Mouse (Mus musculus): ENCODE results near the gene Sh3rf1. TPM values are rescaled to one million over a fixed set of nuclear protein-coding genes. Genes with fewer than 3 reads are reported as not detected.

Gene Sh3rf1
- polyA plus RNA-seq, 1 experiment from 2014 or later = 25.3 TPM

GRCm38 (mm10) chr8:61244157-61244556 lies 20.5 kb downstream of the Sh3rf1 start:
- DNase-seq (ENCODE audit: low spot score) = no peak
- no peaks in the 10 kb centered on the region for H3K36me3 ChIP-seq (ENCODE audit: control insufficient read depth, insufficient read depth, low read length)
- ATAC-seq (ENCODE audit: low FRiP score) = no peak

GRCm38 (mm10) chr8:61247270-61248025 lies 23.8 kb downstream of the Sh3rf1 start:
- H3K4me3 ChIP-seq (ENCODE audit: low read depth, low read length) = no peak overlapping the region
- whole genome bisulfite sequencing = 52% methylated on average over 13 of the region's 13 CpGs
- peaks cover 7% of the 10 kb centered on the region; the same call in 1 of the 2 replicates for H3K4me1 ChIP-seq (replicated peaks; ENCODE audit: control insufficient read depth, insufficient read depth, low read length)
- peak overlapping the region; percentile 70 for H3K27ac ChIP-seq (ENCODE audit: low read depth, low read length)
- H3K9ac ChIP-seq (ENCODE audit: low read depth, low read length) = no peak overlapping the region
- H3K27me3 ChIP-seq (ENCODE audit: control insufficient read depth, insufficient read depth, low read length) = no peaks in the 10 kb centered on the region
- peak; percentile 50 for DNase-seq (ENCODE audit: low spot score)
- no peaks in the 10 kb centered on the region; the same call in 1 of the 2 replicates for H3K9me3 ChIP-seq (ENCODE audit: control insufficient read depth, low read length)
- ATAC-seq (ENCODE audit: low FRiP score) = peak; percentile 76
- no peak overlapping the region for H3K4me2 ChIP-seq (replicated peaks; ENCODE audit: low read depth, low read length)
- H3K36me3 ChIP-seq (ENCODE audit: control insufficient read depth, insufficient read depth, low read length) = no peaks in the 10 kb centered on the region

More at GRCm38 (mm10) chr8:61244157-61244556, 20.5 kb downstream of the Sh3rf1 start:
- Histone ChIP-seq H3K4me2 (replicated peaks; ENCODE audit: low read depth, low read length) (no peak overlapping the region), H3K9ac (ENCODE audit: low read depth, low read length) (no peak overlapping the region), H3K9me3 (ENCODE audit: control insufficient read depth, low read length) (no peaks in the 10 kb centered on the region), H3K27ac (ENCODE audit: low read depth, low read length) (no peak overlapping the region), H3K4me3 (ENCODE audit: low read depth, low read length) (no peak overlapping the region), H3K27me3 (ENCODE audit: control insufficient read depth, insufficient read depth, low read length) (no peaks in the 10 kb centered on the region), H3K4me1 (replicated peaks; ENCODE audit: control insufficient read depth, insufficient read depth, low read length) (peaks cover 7% of the 10 kb centered on the region; the same call in 1 of the 2 replicates)
- WGBS = 98% methylated on average over 7 of the region's 7 CpGs

GRCm38 (mm10) chr8:61249511-61249910 lies 25.8 kb downstream of the Sh3rf1 start:
- no peak for ATAC-seq (ENCODE audit: low FRiP score)
- H3K9me3 ChIP-seq (ENCODE audit: control insufficient read depth, low read length) = no peaks in the 10 kb centered on the region; the same call in 1 of the 2 replicates
- H3K27me3 ChIP-seq (ENCODE audit: control insufficient read depth, insufficient read depth, low read length) = no peaks in the 10 kb centered on the region
- H3K27ac ChIP-seq (ENCODE audit: low read depth, low read length) = no peak overlapping the region
- no peak overlapping the region for H3K4me3 ChIP-seq (ENCODE audit: low read depth, low read length)
- no peak overlapping the region for H3K9ac ChIP-seq (ENCODE audit: low read depth, low read length)
- H3K4me2 ChIP-seq (replicated peaks; ENCODE audit: low read depth, low read length) = no peak overlapping the region
- no peak for DNase-seq (ENCODE audit: low spot score)
- H3K4me1 ChIP-seq (replicated peaks; ENCODE audit: control insufficient read depth, insufficient read depth, low read length) = peaks cover 7% of the 10 kb centered on the region; the same call in 1 of the 2 replicates
- 92% methylated on average over 4 of the region's 4 CpGs for WGBS
- no peaks in the 10 kb centered on the region for H3K36me3 ChIP-seq (ENCODE audit: control insufficient read depth, insufficient read depth, low read length)

GRCm38 (mm10) chr8:61254196-61254595 lies 30.5 kb downstream of the Sh3rf1 start:
- H3K36me3 ChIP-seq (ENCODE audit: control insufficient read depth, insufficient read depth, low read length) = no peaks in the 10 kb centered on the region
- 88% methylated on average over 5 of the region's 5 CpGs for WGBS
- H3K27ac ChIP-seq (ENCODE audit: low read depth, low read length) = no peak overlapping the region
- no peak overlapping the region for H3K9ac ChIP-seq (ENCODE audit: low read depth, low read length)
- no peaks in the 10 kb centered on the region for H3K4me1 ChIP-seq (replicated peaks; ENCODE audit: control insufficient read depth, insufficient read depth, low read length)
- H3K27me3 ChIP-seq (ENCODE audit: control insufficient read depth, insufficient read depth, low read length) = no peaks in the 10 kb centered on the region
- no peak overlapping the region for H3K4me3 ChIP-seq (ENCODE audit: low read depth, low read length)
- no peak overlapping the region for H3K4me2 ChIP-seq (replicated peaks; ENCODE audit: low read depth, low read length)
- DNase-seq (ENCODE audit: low spot score) = no peak
- H3K9me3 ChIP-seq (ENCODE audit: control insufficient read depth, low read length) = no peaks in the 10 kb centered on the region; the same call in 1 of the 2 replicates
- no peak for ATAC-seq (ENCODE audit: low FRiP score)

GRCm38 (mm10) chr8:61258828-61259227 lies 35.2 kb downstream of the Sh3rf1 start:
- H3K4me3 ChIP-seq (ENCODE audit: low read depth, low read length) = no peak overlapping the region
- H3K27ac ChIP-seq (ENCODE audit: low read depth, low read length) = no peak overlapping the region
- ATAC-seq (ENCODE audit: low FRiP score) (no peak), DNase-seq (ENCODE audit: low spot score) (no peak)
- WGBS = 85% methylated on average over 9 of the region's 9 CpGs
- no peak overlapping the region for H3K9ac ChIP-seq (ENCODE audit: low read depth, low read length)
- no peak overlapping the region for H3K4me2 ChIP-seq (replicated peaks; ENCODE audit: low read depth, low read length)
- H3K9me3 ChIP-seq (ENCODE audit: control insufficient read depth, low read length) = no peaks in the 10 kb centered on the region
- no peaks in the 10 kb centered on the region for H3K36me3 ChIP-seq (ENCODE audit: control insufficient read depth, insufficient read depth, low read length)
- H3K4me1 ChIP-seq (replicated peaks; ENCODE audit: control insufficient read depth, insufficient read depth, low read length) = no peaks in the 10 kb centered on the region; the same call in 1 of the 2 replicates
- H3K27me3 ChIP-seq (ENCODE audit: control insufficient read depth, insufficient read depth, low read length) = no peaks in the 10 kb centered on the region

GRCm38 (mm10) chr8:61259526-61259925 lies 35.9 kb downstream of the Sh3rf1 start:
- H3K27me3 ChIP-seq (ENCODE audit: control insufficient read depth, insufficient read depth, low read length) = no peaks in the 10 kb centered on the region
- ATAC-seq (ENCODE audit: low FRiP score) = no peak
- no peak overlapping the region for H3K4me3 ChIP-seq (ENCODE audit: low read depth, low read length)
- WGBS = 93% methylated on average over 7 of the region's 7 CpGs
- no peaks in the 10 kb centered on the region for H3K36me3 ChIP-seq (ENCODE audit: control insufficient read depth, insufficient read depth, low read length)
- no peak overlapping the region for H3K4me2 ChIP-seq (replicated peaks; ENCODE audit: low read depth, low read length)
- no peak for DNase-seq (ENCODE audit: low spot score)
- no peak overlapping the region for H3K27ac ChIP-seq (ENCODE audit: low read depth, low read length)
- no peaks in the 10 kb centered on the region; the same call in 1 of the 2 replicates for H3K4me1 ChIP-seq (replicated peaks; ENCODE audit: control insufficient read depth, insufficient read depth, low read length)
- H3K9ac ChIP-seq (ENCODE audit: low read depth, low read length) = no peak overlapping the region
- no peaks in the 10 kb centered on the region for H3K9me3 ChIP-seq (ENCODE audit: control insufficient read depth, low read length)

- H3K4me3 ChIP-seq (ENCODE audit: low read depth, low read length) = no peak overlapping the region
- H3K27ac ChIP-seq (ENCODE audit: low read depth, low read length) = no peak overlapping the region
- 93% methylated on average over 7 of the region's 7 CpGs for WGBS
- no peak overlapping the region for H3K4me2 ChIP-seq (replicated peaks; ENCODE audit: low read depth, low read length)
- H3K36me3 ChIP-seq (ENCODE audit: control insufficient read depth, insufficient read depth, low read length) = no peaks in the 10 kb centered on the region
- ATAC-seq (ENCODE audit: low FRiP score) = 0 out of 2 replicates have a peak, but pooled peaks have one; percentile 25
- DNase-seq (ENCODE audit: low spot score) = no peak
- no peaks in the 10 kb centered on the region for H3K9me3 ChIP-seq (ENCODE audit: control insufficient read depth, low read length)
- H3K27me3 ChIP-seq (ENCODE audit: control insufficient read depth, insufficient read depth, low read length) = no peaks in the 10 kb centered on the region
- H3K9ac ChIP-seq (ENCODE audit: low read depth, low read length) = no peak overlapping the region
- no peaks in the 10 kb centered on the region; the same call in 1 of the 2 replicates for H3K4me1 ChIP-seq (replicated peaks; ENCODE audit: control insufficient read depth, insufficient read depth, low read length)
Observed at GRCm38 (mm10) chr8:61260530-61260929, 36.9 kb downstream of the Sh3rf1 start.

GRCm38 (mm10) chr8:61261374-61261773 lies 37.7 kb downstream of the Sh3rf1 start:
- no peak for DNase-seq (ENCODE audit: low spot score)
- H3K4me2 ChIP-seq (replicated peaks; ENCODE audit: low read depth, low read length) = no peak overlapping the region
- no peaks in the 10 kb centered on the region for H3K27me3 ChIP-seq (ENCODE audit: control insufficient read depth, insufficient read depth, low read length)
- no peaks in the 10 kb centered on the region for H3K9me3 ChIP-seq (ENCODE audit: control insufficient read depth, low read length)
- no peaks in the 10 kb centered on the region; the same call in 1 of the 2 replicates for H3K4me1 ChIP-seq (replicated peaks; ENCODE audit: control insufficient read depth, insufficient read depth, low read length)
- no peak overlapping the region for H3K27ac ChIP-seq (ENCODE audit: low read depth, low read length)
- H3K4me3 ChIP-seq (ENCODE audit: low read depth, low read length) = no peak overlapping the region
- no peak for ATAC-seq (ENCODE audit: low FRiP score)
- 63% methylated on average over 4 of the region's 4 CpGs for WGBS
- H3K9ac ChIP-seq (ENCODE audit: low read depth, low read length) = no peak overlapping the region
- H3K36me3 ChIP-seq (ENCODE audit: control insufficient read depth, insufficient read depth, low read length) = no peaks in the 10 kb centered on the region

- H3K9me3 ChIP-seq (ENCODE audit: control insufficient read depth, low read length) = no peaks in the 10 kb centered on the region
Observed at GRCm38 (mm10) chr8:61263691-61264090, 40.0 kb downstream of the Sh3rf1 start.

More at GRCm38 (mm10) chr8:61263691-61264090, 40.0 kb downstream of the Sh3rf1 start:
- no peaks in the 10 kb centered on the region; the same call in 1 of the 2 replicates for H3K4me1 ChIP-seq (replicated peaks; ENCODE audit: control insufficient read depth, insufficient read depth, low read length)
- WGBS = 96% methylated on average over 4 of the region's 4 CpGs
- ATAC-seq (ENCODE audit: low FRiP score) (no peak), DNase-seq (ENCODE audit: low spot score) (no peak)
- H3K9ac ChIP-seq (ENCODE audit: low read depth, low read length) = no peak overlapping the region
- no peak overlapping the region for H3K27ac ChIP-seq (ENCODE audit: low read depth, low read length)
- no peaks in the 10 kb centered on the region for H3K36me3 ChIP-seq (ENCODE audit: control insufficient read depth, insufficient read depth, low read length)
- H3K4me2 ChIP-seq (replicated peaks; ENCODE audit: low read depth, low read length) = no peak overlapping the region
- no peak overlapping the region for H3K4me3 ChIP-seq (ENCODE audit: low read depth, low read length)
- no peaks in the 10 kb centered on the region for H3K27me3 ChIP-seq (ENCODE audit: control insufficient read depth, insufficient read depth, low read length)

All from hindbrain, embryonic 11.5 days (tissue).